Mouse (Mus musculus): Measurements from ENCODE around the gene Ifitm2. TPM values are rescaled to one million over a fixed set of nuclear protein-coding genes. Genes with fewer than 3 reads are reported as not detected.
"Not testable (repeated sequence)": the region's sequence is repeated elsewhere in the genome, so short reads cannot be mapped to it uniquely, and the experiment has no call there.

The Ifitm2 gene
- polyA plus RNA-seq, 1 experiment from 2014 or later, result 384 TPM

DNA sequence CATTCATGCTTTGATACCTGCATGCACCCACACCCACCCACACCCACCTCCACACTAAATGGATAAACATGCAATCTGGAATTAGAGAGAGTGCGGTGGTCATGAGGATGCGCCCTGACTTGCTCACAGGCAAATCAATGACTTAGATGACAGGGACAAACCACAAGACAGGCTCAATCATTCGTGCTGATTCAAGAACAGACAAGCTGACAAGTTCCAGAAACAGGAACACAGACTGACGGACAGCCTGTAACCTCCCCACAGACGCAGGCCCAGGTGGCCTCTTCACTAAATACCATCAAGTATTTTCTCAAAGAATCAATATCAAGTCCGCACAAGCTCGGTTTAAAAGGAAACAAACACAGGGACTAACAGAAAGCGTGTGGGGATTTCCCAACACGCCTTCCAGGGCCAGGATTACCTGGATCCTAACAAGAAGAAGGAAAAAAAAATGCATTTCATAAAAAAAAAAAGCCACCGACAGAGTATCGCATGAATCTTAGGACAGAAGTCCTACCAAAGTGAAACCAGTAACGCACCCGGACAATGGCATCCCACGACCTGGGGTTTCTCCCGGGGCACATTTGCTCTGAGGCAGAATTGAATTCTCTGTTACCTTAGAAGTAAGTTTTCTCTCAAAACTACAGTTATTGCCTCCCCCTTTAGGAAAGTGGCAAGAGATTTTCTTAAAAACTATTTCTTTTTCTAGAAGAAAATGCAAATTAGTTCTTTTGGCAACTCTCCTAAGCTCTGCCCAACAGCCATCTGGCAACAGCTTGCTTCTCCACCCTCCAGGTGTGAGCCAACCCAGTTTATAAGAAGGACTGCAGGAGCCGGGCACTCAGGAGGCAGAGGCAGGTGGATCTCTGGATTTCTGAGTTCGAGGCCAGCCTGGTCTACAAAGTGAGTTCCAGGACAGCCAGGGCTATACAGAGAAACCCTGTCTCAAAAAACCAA lies 31.7 kb upstream of the Ifitm2 start:
- 49% methylated on average over 17 of the region's 17 CpGs for WGBS (ENCODE audit: insufficient replicate concordance)
- Histone ChIP-seq H3K27ac (replicated peaks) (no peak overlapping the region), H3K4me3 (replicated peaks) (no peak overlapping the region), H3K27me3 (no peaks in the 10 kb centered on the region), H3K9ac (no peak overlapping the region), H3K4me1 (replicated peaks) (peaks cover 13% of the 10 kb centered on the region), H3K36me3 (replicated peaks) (no peaks in the 10 kb centered on the region), H3K4me2 (no peak overlapping the region), H3K9me3 (replicated peaks) (no peaks in the 10 kb centered on the region)
- no peak for ATAC-seq (ENCODE audit: insufficient read depth)

DNA sequence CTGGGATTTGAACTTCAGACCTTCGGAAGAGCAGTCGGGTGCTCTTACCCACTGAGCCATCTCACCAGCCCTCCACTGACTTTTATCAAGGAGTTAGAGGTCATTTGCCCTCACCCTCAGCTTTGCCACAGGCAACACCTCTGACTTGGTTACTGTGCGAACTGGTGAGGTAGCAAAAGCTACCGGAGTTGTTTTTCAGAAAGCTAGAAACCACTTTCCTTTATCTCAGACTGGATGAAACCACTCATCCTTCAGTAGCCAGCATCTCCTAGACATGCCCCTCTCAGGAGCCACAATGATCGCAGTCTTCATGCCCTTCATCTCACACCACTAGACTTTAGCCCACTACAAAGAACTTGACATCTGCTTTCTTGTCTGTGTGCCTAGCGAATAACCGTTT lies 27.2 kb upstream of the Ifitm2 start:
- Histone ChIP-seq H3K36me3 (replicated peaks) (no peaks in the 10 kb centered on the region), H3K9me3 (replicated peaks) (no peaks in the 10 kb centered on the region), H3K4me3 (replicated peaks) (no peak overlapping the region), H3K9ac (no peak overlapping the region), H3K27me3 (no peaks in the 10 kb centered on the region), H3K4me1 (replicated peaks) (no peaks in the 10 kb centered on the region; the same call in 1 of the 2 replicates), H3K27ac (replicated peaks) (no peak overlapping the region), H3K4me2 (no peak overlapping the region)
- WGBS (ENCODE audit: insufficient replicate concordance), result 42% methylated on average over 7 of the region's 7 CpGs
- no peak for ATAC-seq (ENCODE audit: insufficient read depth)

DNA sequence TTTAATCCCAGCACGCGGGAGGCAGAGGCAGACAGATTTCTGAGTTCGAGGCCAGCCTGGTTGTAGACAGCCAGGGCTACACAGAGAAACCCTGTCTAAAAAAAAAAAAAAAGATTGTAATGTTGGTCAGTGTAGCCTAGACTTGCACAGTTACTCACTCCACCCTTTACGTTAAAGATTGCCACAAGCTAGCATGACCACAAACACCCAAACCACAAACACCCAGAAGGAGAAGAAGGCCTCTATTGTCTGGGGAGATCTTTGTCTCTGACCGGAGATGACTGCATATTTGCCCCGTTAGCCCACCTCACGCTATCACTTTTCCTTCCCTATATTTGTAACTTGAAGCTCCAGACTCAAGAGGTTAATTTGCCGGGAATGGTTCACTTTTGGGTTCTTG lies 25.9 kb upstream of the Ifitm2 start:
- no peak for ATAC-seq (ENCODE audit: insufficient read depth)

DNA sequence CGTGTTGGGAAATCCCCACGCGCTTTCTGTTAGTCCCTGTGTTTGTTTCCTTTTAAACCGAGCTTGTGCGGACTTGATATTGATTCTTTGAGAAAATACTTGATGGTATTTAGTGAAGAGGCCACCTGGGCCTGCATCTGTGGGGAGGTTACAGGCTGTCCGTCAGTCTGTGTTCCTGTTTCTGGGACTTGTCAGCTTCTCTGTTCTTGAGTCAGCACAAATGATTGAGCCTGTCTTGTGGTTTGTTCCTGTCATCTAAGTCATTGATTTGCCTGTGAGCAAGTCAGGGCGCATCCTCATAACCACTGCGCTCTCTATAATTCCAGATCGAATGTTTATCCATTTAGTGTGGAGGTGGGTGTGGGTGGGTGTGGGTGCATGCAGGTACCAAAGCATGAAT lies 20.9 kb upstream of the Ifitm2 start:
- H3K9me3 ChIP-seq (replicated peaks), result not testable (repeated sequence)

More for the DNA sequence above, 25.9 kb upstream of the Ifitm2 start:
- H3K27ac ChIP-seq (replicated peaks), result no peak overlapping the region
- no peak overlapping the region for H3K4me3 ChIP-seq (replicated peaks)
- H3K36me3 ChIP-seq (replicated peaks), result no peaks in the 10 kb centered on the region
- no peak overlapping the region for H3K9ac ChIP-seq
- no peak overlapping the region for H3K4me2 ChIP-seq
- no peaks in the 10 kb centered on the region; the same call in 1 of the 2 replicates for H3K4me1 ChIP-seq (replicated peaks)
- 24% methylated on average over 8 of the region's 8 CpGs for WGBS (ENCODE audit: insufficient replicate concordance)
- H3K27me3 ChIP-seq, result no peaks in the 10 kb centered on the region
- H3K9me3 ChIP-seq (replicated peaks), result no peaks in the 10 kb centered on the region

DNA sequence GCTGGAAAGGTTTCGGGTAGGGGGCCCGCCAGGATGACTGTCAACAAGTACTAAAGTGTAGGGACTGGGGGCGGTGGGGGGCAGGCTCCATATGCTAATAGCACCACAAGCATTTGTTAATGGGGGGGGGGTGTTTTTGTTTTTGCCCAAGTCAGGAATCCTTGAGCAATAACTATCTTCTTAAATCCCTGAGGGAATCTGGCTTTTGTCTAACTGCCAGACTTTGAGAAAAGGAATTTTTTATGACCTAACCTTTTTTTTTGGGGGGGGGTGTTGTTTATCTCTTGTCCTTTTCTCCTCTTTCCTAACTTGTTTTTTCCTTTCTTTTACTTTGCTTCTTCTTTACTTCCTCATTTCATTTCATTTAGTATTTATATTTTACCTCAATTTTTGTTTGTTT lies 19.7 kb upstream of the Ifitm2 start:
- H3K9ac ChIP-seq, result no peak overlapping the region
- WGBS (ENCODE audit: insufficient replicate concordance), result 48% methylated on average over 3 of the region's 3 CpGs
- no peak for ATAC-seq (ENCODE audit: insufficient read depth)
- no peak overlapping the region for H3K4me3 ChIP-seq (replicated peaks)
- H3K4me1 ChIP-seq (replicated peaks), result peaks cover 12% of the 10 kb centered on the region
- H3K9me3 ChIP-seq (replicated peaks), result no peaks in the 10 kb centered on the region
- no peaks in the 10 kb centered on the region for H3K27me3 ChIP-seq
- H3K36me3 ChIP-seq (replicated peaks), result no peaks in the 10 kb centered on the region
- no peak overlapping the region for H3K27ac ChIP-seq (replicated peaks)
- no peak overlapping the region for H3K4me2 ChIP-seq

More for the DNA sequence above, 20.9 kb upstream of the Ifitm2 start:
- H3K4me1 ChIP-seq (replicated peaks); ATAC-seq (ENCODE audit: insufficient read depth); H3K36me3 ChIP-seq (replicated peaks); H3K4me3 ChIP-seq (replicated peaks); H3K27ac ChIP-seq (replicated peaks); H3K4me2 ChIP-seq; H3K27me3 ChIP-seq; H3K9ac ChIP-seq: not testable (repeated sequence)
- WGBS (ENCODE audit: insufficient replicate concordance), result 60% methylated on average over 9 of the region's 9 CpGs

DNA sequence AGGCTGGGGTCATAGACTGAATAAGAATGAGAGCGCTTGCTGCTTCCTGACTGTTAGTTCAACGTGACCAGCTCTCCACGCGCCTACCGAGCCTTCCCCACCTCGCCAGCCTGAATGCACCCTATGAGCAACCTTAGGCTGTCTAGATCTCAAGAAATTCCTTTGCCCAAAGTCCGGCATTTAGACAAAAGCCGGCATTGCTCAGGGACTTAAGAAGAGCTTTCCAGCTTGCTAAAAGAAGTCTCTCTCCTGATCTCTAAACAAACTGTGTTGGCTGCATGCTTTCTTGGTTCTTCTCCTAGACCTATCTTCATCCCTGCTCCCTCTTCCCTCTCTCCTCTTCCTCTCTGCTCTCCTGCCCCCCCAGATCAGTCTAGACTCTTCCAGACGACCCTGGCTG lies 19.2 kb upstream of the Ifitm2 start:
- Histone ChIP-seq H3K27me3 (no peaks in the 10 kb centered on the region), H3K9ac (no peak overlapping the region), H3K4me3 (replicated peaks) (no peak overlapping the region), H3K36me3 (replicated peaks) (no peaks in the 10 kb centered on the region), H3K4me1 (replicated peaks) (peaks cover 16% of the 10 kb centered on the region), H3K27ac (replicated peaks) (no peak overlapping the region), H3K4me2 (no peak overlapping the region), H3K9me3 (replicated peaks) (no peaks in the 10 kb centered on the region)
- WGBS (ENCODE audit: insufficient replicate concordance), result 24% methylated on average over 9 of the region's 9 CpGs
- ATAC-seq (ENCODE audit: insufficient read depth), result no peak

DNA sequence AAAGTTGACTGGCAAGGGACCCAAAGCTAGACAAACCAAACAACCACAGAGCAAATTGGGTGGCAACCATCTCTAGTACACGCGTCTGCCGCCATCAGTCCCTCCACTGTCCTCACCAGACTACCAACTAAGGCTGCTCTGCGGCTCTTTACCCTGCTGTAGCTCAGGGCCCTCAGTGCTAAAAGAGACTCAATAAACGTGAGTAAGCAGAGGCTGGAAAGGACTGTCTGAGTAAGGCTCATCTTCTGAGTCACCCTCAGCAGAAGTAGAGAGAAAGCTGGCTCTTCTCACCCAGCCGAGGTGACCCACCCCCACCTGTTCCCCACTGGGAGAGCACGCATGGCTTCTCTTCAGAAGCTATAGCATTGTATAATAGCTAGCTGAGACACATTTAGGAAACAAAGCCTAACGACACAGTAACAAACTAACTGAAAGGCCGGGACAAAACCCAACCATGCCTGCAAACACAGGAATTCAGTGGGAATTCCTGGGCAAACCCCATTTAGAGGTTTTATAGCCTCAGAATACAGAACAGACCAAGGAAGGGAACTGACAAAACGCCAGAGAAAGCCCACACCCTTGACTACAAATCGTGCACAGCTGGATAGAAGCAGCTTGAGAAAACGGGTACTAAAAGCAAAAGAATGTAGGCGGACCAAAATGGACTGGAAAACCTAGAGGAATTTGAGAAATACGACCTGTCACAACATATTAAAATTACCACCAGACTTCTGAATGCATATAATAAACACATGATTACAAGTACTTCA lies 17.8 kb upstream of the Ifitm2 start:
- Histone ChIP-seq H3K4me1 (replicated peaks) (peaks cover 23% of the 10 kb centered on the region), H3K27me3 (no peaks in the 10 kb centered on the region), H3K9me3 (replicated peaks) (no peaks in the 10 kb centered on the region), H3K27ac (replicated peaks) (no peak overlapping the region), H3K9ac (no peak overlapping the region), H3K36me3 (replicated peaks) (no peaks in the 10 kb centered on the region), H3K4me3 (replicated peaks) (no peak overlapping the region), H3K4me2 (no peak overlapping the region)
- ATAC-seq (ENCODE audit: insufficient read depth), result no peak
- 50% methylated on average over 14 of the region's 14 CpGs for WGBS (ENCODE audit: insufficient replicate concordance)

DNA sequence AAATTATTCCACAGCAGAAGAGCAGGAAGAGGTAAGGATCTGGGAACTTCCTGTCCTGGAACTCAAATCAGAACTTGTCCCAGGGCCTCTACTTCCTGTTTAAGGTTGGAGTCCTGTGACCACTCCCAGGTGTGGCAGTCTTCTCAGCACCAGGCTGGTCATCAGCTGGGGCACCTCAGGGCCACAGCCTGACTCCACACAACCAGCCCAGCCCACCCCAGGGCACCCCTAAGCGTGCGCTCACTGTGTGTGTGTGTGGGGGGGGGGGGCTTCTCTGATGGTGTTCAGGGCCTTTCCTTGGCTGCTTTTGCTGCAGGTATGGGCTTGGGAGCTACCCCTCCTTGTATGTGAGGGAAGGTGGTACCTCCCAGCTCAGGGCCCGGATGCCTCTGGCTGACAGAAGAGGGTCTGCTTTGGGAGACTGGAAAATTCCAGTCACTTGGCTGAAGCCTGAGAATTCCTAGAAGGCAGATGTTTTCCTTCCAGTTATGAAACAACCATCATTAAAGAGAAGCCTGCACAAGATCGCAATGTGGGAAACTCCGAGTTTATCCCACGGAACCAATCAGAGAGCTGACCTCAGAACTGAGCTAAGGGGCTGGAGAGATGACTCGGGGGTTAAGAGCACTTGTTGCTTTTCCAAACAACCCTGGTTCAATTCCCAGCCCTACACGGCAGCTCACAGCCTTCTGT lies 15.8 kb upstream of the Ifitm2 start:
- H3K4me1 ChIP-seq (replicated peaks), result peaks cover 28% of the 10 kb centered on the region
- no peak for ATAC-seq (ENCODE audit: insufficient read depth)
- H3K9ac ChIP-seq, result no peak overlapping the region
- no peak overlapping the region for H3K4me2 ChIP-seq
- no peaks in the 10 kb centered on the region for H3K27me3 ChIP-seq
- 77% methylated on average over 8 of the region's 8 CpGs for WGBS (ENCODE audit: insufficient replicate concordance)
- 0 out of 2 replicates have a peak overlapping the region, but pooled peaks have one; percentile 34 for H3K27ac ChIP-seq (replicated peaks)
- no peaks in the 10 kb centered on the region for H3K36me3 ChIP-seq (replicated peaks)
- no peak overlapping the region for H3K4me3 ChIP-seq (replicated peaks)
- no peaks in the 10 kb centered on the region for H3K9me3 ChIP-seq (replicated peaks)

DNA sequence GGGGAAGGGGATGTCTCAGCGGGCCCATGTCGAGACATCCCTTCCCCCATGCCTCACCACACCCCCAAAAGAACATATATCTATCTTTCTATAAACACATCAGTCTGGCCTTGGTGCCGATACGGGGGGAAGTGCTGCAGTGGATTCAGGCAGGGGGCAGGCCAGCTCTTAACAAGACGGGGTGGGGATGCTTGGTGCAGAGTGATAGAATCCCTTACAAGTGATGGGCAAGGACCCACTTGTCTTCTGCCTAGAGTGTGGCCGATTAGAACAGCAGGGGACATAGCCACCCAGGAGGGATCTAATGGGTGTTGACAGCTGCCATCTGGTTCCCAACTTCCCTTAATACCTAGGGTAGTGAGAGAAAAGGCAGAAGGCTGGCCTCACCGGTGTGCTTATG lies 15.1 kb upstream of the Ifitm2 start:
- 33% methylated on average over 7 of the region's 7 CpGs for WGBS (ENCODE audit: insufficient replicate concordance)
- Histone ChIP-seq H3K4me3 (replicated peaks) (no peak overlapping the region), H3K4me2 (no peak overlapping the region), H3K27ac (replicated peaks) (no peak overlapping the region), H3K4me1 (replicated peaks) (peaks cover 28% of the 10 kb centered on the region), H3K27me3 (no peaks in the 10 kb centered on the region), H3K36me3 (replicated peaks) (no peaks in the 10 kb centered on the region), H3K9me3 (replicated peaks) (no peaks in the 10 kb centered on the region), H3K9ac (no peak overlapping the region)
- no peak for ATAC-seq (ENCODE audit: insufficient read depth)

DNA sequence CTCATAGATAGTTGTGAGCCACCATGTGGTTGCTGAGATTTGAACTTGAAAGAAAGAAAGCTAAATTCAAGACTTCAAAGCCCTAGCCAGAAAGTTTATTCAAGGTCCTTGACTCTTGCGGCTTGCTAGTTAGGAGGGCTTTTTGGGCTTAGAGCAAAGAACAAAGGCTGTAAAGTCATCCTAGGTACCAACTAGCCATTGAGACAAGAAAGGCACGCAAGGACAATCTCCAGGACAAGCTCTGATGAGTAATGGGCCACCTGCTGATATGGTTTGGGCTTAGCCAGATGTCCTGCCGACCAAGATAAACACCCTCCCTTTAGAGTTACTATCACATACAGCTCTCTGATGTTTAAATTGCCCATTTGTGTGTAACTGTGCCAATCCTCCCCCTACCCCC lies 12.9 kb upstream of the Ifitm2 start:
- not testable (repeated sequence) for H3K27me3 ChIP-seq; H3K4me3 ChIP-seq (replicated peaks); H3K4me2 ChIP-seq; H3K36me3 ChIP-seq (replicated peaks); H3K9ac ChIP-seq; H3K9me3 ChIP-seq (replicated peaks); H3K27ac ChIP-seq (replicated peaks); ATAC-seq (ENCODE audit: insufficient read depth)
- 25% methylated on average over 3 of the region's 3 CpGs for WGBS (ENCODE audit: insufficient replicate concordance)
- peaks cover 28% of the 10 kb centered on the region for H3K4me1 ChIP-seq (replicated peaks)
